Mouse (Mus musculus) adrenal gland (tissue): Measurements from ENCODE around the gene Srrm1.
"Not testable (repeated sequence)": the region's sequence is repeated elsewhere in the genome, so short reads cannot be mapped to it uniquely, and the experiment has no call there.

Experiments
- intact Hi-C: fragments of 180-260 bp; cut with DNase I; formaldehyde crosslinking; loops from one replicate; pipeline ENCODE4 v1.15.1; 2025

The Srrm1 gene

GRCm38 (mm10) chr4:135354751-135355150 is 1.6 kb upstream of the Srrm1 start:
- intact Hi-C loops: not testable (repeated sequence)

GRCm38 (mm10) chr4:135353794-135354450 is 801 bp upstream of the Srrm1 start:
- intact Hi-C loops: no loop called here

GRCm38 (mm10) chr4:135352326-135353065 is 625 bp downstream of the Srrm1 start:
- intact Hi-C loops: no loop called here

- intact Hi-C loops: no loop called here
Observed at GRCm38 (mm10) chr4:135337376-135337942, 15.7 kb downstream of the Srrm1 start.

- intact Hi-C loops: no loop called here
Observed at GRCm38 (mm10) chr4:135336023-135336357, 17.1 kb downstream of the Srrm1 start.

GRCm38 (mm10) chr4:135335327-135336022 is 17.6 kb downstream of the Srrm1 start:
- intact Hi-C loops: no loop called here

GRCm38 (mm10) chr4:135326469-135326868 is 26.7 kb downstream of the Srrm1 start:
- intact Hi-C loops: no loop called here

GRCm38 (mm10) chr4:135326046-135326445 is 27.1 kb downstream of the Srrm1 start:
- intact Hi-C loops: no loop called here

- intact Hi-C loops: no loop called here
Observed at GRCm38 (mm10) chr4:135323021-135323420, 30.1 kb downstream of the Srrm1 start.

- intact Hi-C loops: loop anchor here (1.0 to 10.0 kb wide), 3 partner anchors 46 to 373 kb away; partner anchors contain the start of gene Clic4
Observed at GRCm38 (mm10) chr4:135317966-135318365, 35.2 kb downstream of the Srrm1 start.

GRCm38 (mm10) chr4:135317539-135317938 is 35.6 kb downstream of the Srrm1 start:
- intact Hi-C loops: loop anchor here (5.0 to 10.0 kb wide), 2 partner anchors 45 to 373 kb away; partner anchors contain the start of gene Clic4

GRCm38 (mm10) chr4:135315287-135315686 is 37.8 kb downstream of the Srrm1 start:
- intact Hi-C loops: loop anchor here (5.0 to 10.0 kb wide), 2 partner anchors 43 to 370 kb away; partner anchors contain the start of gene Clic4

- intact Hi-C loops: loop anchor here (10.0 kb wide), 1 partner anchor 370 kb away; no protein-coding TSS in a partner anchor
Observed at GRCm38 (mm10) chr4:135314419-135314832, 38.7 kb downstream of the Srrm1 start.

- intact Hi-C loops: loop anchor here (10.0 kb wide), 1 partner anchor 369 kb away; no protein-coding TSS in a partner anchor
Observed at GRCm38 (mm10) chr4:135313761-135314241, 39.3 kb downstream of the Srrm1 start.

- intact Hi-C loops: loop anchor here (10.0 kb wide), 1 partner anchor 368 kb away; no protein-coding TSS in a partner anchor
Observed at GRCm38 (mm10) chr4:135313111-135313691, 39.9 kb downstream of the Srrm1 start.

- intact Hi-C loops: loop anchor here (10.0 kb wide), 1 partner anchor 368 kb away; no protein-coding TSS in a partner anchor
Observed at GRCm38 (mm10) chr4:135312706-135313105, 40.4 kb downstream of the Srrm1 start.

- intact Hi-C loops: loop anchor here (10.0 kb wide), 1 partner anchor 366 kb away; no protein-coding TSS in a partner anchor
Observed at GRCm38 (mm10) chr4:135310371-135310770, 42.8 kb downstream of the Srrm1 start.

GRCm38 (mm10) chr4:135309726-135310125 is 43.4 kb downstream of the Srrm1 start:
- intact Hi-C loops: loop anchor here (10.0 kb wide), 1 partner anchor 365 kb away; no protein-coding TSS in a partner anchor

GRCm38 (mm10) chr4:135309112-135309659 is 43.9 kb downstream of the Srrm1 start:
- intact Hi-C loops: no loop called here

GRCm38 (mm10) chr4:135306971-135307632 is 46.0 kb downstream of the Srrm1 start:
- intact Hi-C loops: no loop called here
